Mouse (Mus musculus) lung, embryonic 14.5 days (tissue): ENCODE results near the gene Tfap2c. TPM values are rescaled to one million over a fixed set of nuclear protein-coding genes. Genes with fewer than 3 reads are reported as not detected.

Experiments
- ATAC-seq: fragments of 200-750 bp; cut with Nextera tagmentation; 2 replicates; pipeline ENCODE4 v1.8.0; 2017; ENCODE audit warnings: mild to moderate bottlenecking, moderate TSS enrichment, moderate library complexity; ENCODE audit not compliant: insufficient read depth
- DNase-seq: peaks from one replicate; pipeline ENCODE4 v3.0.0-alpha.2; 2015
- H3K27ac ChIP-seq: fragments of 300-500 bp; sonication (generic); 2 replicates; pipeline ENCODE4 v1.5.1; 2014; ENCODE audit warnings: low read depth, mild to moderate bottlenecking, moderate library complexity
- H3K27me3 ChIP-seq: fragments of 300-500 bp; sonication (generic); 2 replicates; pipeline ENCODE4 v1.6.1; 2014; ENCODE audit warnings: low read length, control low read depth; ENCODE audit not compliant: insufficient read depth
- H3K36me3 ChIP-seq: fragments of 300-500 bp; sonication (generic); 2 replicates; pipeline ENCODE4 v1.6.1; 2014; ENCODE audit warnings: control low read depth; ENCODE audit not compliant: insufficient read depth
- H3K4me1 ChIP-seq: fragments of 300-500 bp; sonication (generic); 2 replicates; pipeline ENCODE4 v1.6.1; 2014; ENCODE audit warnings: antibody characterized with exemption, control low read depth; ENCODE audit not compliant: insufficient read depth
- H3K4me2 ChIP-seq: fragments of 300-500 bp; sonication (generic); 2 replicates; pipeline ENCODE4 v1.6.1; 2014; ENCODE audit warnings: mild to moderate bottlenecking
- H3K4me3 ChIP-seq: fragments of 300-500 bp; sonication (generic); 2 replicates; pipeline ENCODE4 v1.5.1; 2014; ENCODE audit warnings: low read depth, low read length
- H3K9ac ChIP-seq: fragments of 300-500 bp; sonication (generic); 2 replicates; pipeline ENCODE4 v1.6.1; 2014
- H3K9me3 ChIP-seq: fragments of 300-500 bp; sonication (generic); 2 replicates; pipeline ENCODE4 v1.6.1; 2016; ENCODE audit warnings: low read depth, low read length, control low read depth
- CTCF ChIP-seq: IDR thresholded peaks from 2 replicates; pipeline ENCODE4 v1.5.1; 2016; ENCODE audit warnings: antibody characterized with exemption, low read depth
- WGBS: fragments of 180-500 bp; shearing (Covaris S2); extraction: QIAGEN DNeasy Blood & Tissue Kit; methylation state at CpG from one replicate; pipeline ENCODE4 v1.1.7; 2014; 5-methylcytosine and 5-hydroxymethylcytosine counted together
- polyA plus RNA-seq: library from polyadenylated mRNA; unstranded; fragments of >200 nt; fragmentation: Nextera tagmentation; extraction: Ambion mirVana; gene quantifications from 2 replicates; pipeline ENCODE4 v1.2.1, GENCODE M21; 2014

The Tfap2c gene
- polyA plus RNA-seq, 1 experiment from 2014 or later: 0.14 TPM

- no peaks in the 10 kb centered on the region for H3K27me3 ChIP-seq
- H3K9me3 ChIP-seq: no peaks in the 10 kb centered on the region
- ATAC-seq: no peak
- no peak overlapping the region for H3K27ac ChIP-seq
- no peak for DNase-seq
- H3K36me3 ChIP-seq: no peaks in the 10 kb centered on the region
- no peaks in the 10 kb centered on the region for H3K4me1 ChIP-seq
- no peak overlapping the region for H3K4me2 ChIP-seq
- WGBS: 75% methylated on average over 7 of the region's 7 CpGs
- H3K4me3 ChIP-seq: no peak overlapping the region
- TF ChIP-seq CTCF: no peak
- no peak overlapping the region for H3K9ac ChIP-seq
Observed at GRCm38 (mm10) chr2:172594326-172594725, 44.9 kb downstream of the Tfap2c start.

GRCm38 (mm10) chr2:172597056-172597455 lies 47.7 kb downstream of the Tfap2c start:
- Histone ChIP-seq H3K4me1 (no peaks in the 10 kb centered on the region), H3K4me2 (no peak overlapping the region), H3K27me3 (no peaks in the 10 kb centered on the region), H3K27ac (no peak overlapping the region), H3K4me3 (no peak overlapping the region), H3K9me3 (no peaks in the 10 kb centered on the region), H3K9ac (no peak overlapping the region), H3K36me3 (no peaks in the 10 kb centered on the region)
- 44% methylated on average over 7 of the region's 7 CpGs for WGBS
- DNase-seq (no peak), ATAC-seq (no peak)
- TF ChIP-seq CTCF: no peak

DNA sequence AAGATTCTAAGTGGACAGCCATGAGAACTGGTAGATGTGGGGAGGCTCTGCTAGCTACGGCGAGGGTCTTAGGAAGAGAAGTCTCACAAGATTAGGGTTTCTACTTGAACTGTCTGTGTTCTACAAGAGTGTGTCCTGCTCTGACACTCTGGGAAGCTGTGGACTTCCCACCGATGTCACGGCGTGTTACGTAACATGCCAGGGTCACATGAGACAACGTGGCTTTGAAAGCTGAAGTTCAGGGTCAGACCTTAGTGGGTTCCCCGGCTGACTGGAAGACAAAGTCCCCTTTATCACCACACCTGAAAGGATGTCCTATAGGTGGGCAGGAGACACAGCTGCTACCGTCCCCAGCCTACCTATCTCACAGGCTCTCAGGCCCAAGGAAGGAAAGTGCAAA lies 48.5 kb downstream of the Tfap2c start:
- Histone ChIP-seq H3K4me2 (no peak overlapping the region), H3K9me3 (no peaks in the 10 kb centered on the region), H3K27me3 (no peaks in the 10 kb centered on the region), H3K27ac (no peak overlapping the region), H3K4me1 (no peaks in the 10 kb centered on the region), H3K36me3 (no peaks in the 10 kb centered on the region), H3K4me3 (no peak overlapping the region), H3K9ac (no peak overlapping the region)
- ATAC-seq (no peak), DNase-seq (no peak)
- TF ChIP-seq CTCF: no peak
- whole genome bisulfite sequencing: 72% methylated on average over 9 of the region's 9 CpGs

GRCm38 (mm10) chr2:172604625-172605024 lies 55.2 kb downstream of the Tfap2c start:
- ATAC-seq (no peak), DNase-seq (no peak)
- H3K4me3 ChIP-seq: no peak overlapping the region
- no peaks in the 10 kb centered on the region for H3K27me3 ChIP-seq
- H3K36me3 ChIP-seq: no peaks in the 10 kb centered on the region
- no peak overlapping the region for H3K9ac ChIP-seq
- no peaks in the 10 kb centered on the region for H3K9me3 ChIP-seq
- 92% methylated on average over 3 of the region's 3 CpGs for WGBS
- H3K4me1 ChIP-seq: no peaks in the 10 kb centered on the region
- TF ChIP-seq CTCF: no peak
- no peak overlapping the region for H3K27ac ChIP-seq
- H3K4me2 ChIP-seq: no peak overlapping the region

DNA sequence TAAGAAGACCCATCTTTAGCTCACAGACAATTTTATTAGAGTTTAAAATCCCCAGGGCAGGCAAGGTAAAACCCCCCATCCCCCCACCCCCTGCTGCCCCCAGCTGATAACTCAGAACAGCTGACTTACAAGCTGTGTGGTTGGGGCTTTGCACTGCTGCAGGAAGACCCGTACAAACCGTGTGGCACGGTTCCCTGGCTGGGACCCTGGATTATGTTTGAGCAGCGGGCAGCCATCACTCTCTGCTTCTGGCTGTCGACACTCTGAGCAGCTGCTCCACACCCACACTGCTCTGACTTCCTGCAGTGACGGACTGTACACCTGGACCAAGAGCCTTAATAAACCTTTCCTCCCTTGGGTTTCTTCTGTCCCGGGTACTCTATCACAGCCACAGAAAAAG lies 56.2 kb downstream of the Tfap2c start:
- TF ChIP-seq CTCF: no peak
- Histone ChIP-seq H3K9me3 (no peaks in the 10 kb centered on the region), H3K4me1 (no peaks in the 10 kb centered on the region), H3K4me3 (no peak overlapping the region), H3K27me3 (no peaks in the 10 kb centered on the region), H3K4me2 (no peak overlapping the region), H3K36me3 (no peaks in the 10 kb centered on the region), H3K27ac (no peak overlapping the region), H3K9ac (no peak overlapping the region)
- ATAC-seq (no peak), DNase-seq (no peak)
- 32% methylated on average over 7 of the region's 7 CpGs for WGBS

GRCm38 (mm10) chr2:172607710-172608109 lies 58.3 kb downstream of the Tfap2c start:
- H3K4me2 ChIP-seq: no peak overlapping the region
- H3K27ac ChIP-seq: no peak overlapping the region
- ATAC-seq (no peak), DNase-seq (peak; percentile 21)
- no peak overlapping the region for H3K9ac ChIP-seq
- 66% methylated on average over 11 of the region's 11 CpGs for WGBS
- H3K9me3 ChIP-seq: no peaks in the 10 kb centered on the region
- H3K4me1 ChIP-seq: no peaks in the 10 kb centered on the region
- no peaks in the 10 kb centered on the region for H3K27me3 ChIP-seq
- no peak for TF ChIP-seq CTCF
- H3K4me3 ChIP-seq: no peak overlapping the region
- H3K36me3 ChIP-seq: no peaks in the 10 kb centered on the region

Other genes starting within 250 kb of the Tfap2c start
- 29.9 and 31.0 TPM in 2 replicates for gene Fam210b, start 204.0 kb upstream of the Tfap2c start, polyA plus RNA-seq
- gene Aurka, start 179.1 kb upstream of the Tfap2c start, polyA plus RNA-seq: 161 and 165 TPM in 2 replicates
- 50.2 and 53.9 TPM in 2 replicates for gene Cstf1, start 178.9 kb upstream of the Tfap2c start, polyA plus RNA-seq
- 2.6 and 2.7 TPM in 2 replicates for gene Cass4, start 155.8 kb upstream of the Tfap2c start, polyA plus RNA-seq
- 69.7 and 73.6 TPM in 2 replicates for gene Rtf2, start 109.0 kb upstream of the Tfap2c start, polyA plus RNA-seq
- 1.2 and 1.5 TPM in 2 replicates for gene Gcnt7, start 91.0 kb upstream of the Tfap2c start, polyA plus RNA-seq
- 0.28 TPM in 1 of 2 replicates, not detected in the other for gene Fam209, start 77.1 kb upstream of the Tfap2c start, polyA plus RNA-seq